Mouse (Mus musculus): ENCODE data around the gene Smad3. TPM values are rescaled to one million over a fixed set of nuclear protein-coding genes. Genes with fewer than 3 reads are reported as not detected.

The Smad3 gene
- 33.0 and 39.5 TPM in 2 replicates for polyA plus RNA-seq (2012; rRNA removed)

DNA sequence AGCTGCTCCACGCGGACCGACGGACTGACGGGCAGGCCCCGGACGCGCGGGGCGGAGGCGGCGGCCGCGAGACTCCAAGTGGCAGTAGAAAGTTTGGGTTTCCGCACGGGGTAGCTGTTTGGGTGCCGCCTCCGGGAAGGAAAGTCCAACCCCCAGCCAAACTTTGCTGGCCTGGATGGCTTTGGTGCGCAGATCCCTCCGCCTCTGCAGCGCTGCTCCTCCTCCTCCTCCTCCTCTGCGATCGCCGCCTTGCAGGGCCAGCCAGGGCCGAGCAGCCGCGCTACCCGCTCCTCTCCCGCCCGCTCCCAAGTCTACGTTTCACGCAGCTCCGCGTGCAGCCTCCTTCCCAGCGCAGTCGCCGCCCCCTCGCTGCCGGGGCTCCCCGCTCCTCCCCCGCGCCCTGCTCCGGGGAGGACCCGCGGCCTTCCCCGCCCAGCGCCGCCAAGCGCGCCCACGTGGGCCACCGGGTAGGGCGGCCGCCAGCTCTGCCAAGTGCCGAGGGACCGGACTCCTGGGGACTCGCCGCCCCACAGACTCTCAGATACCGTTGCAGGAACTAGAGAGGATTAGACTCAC, at the start of gene Smad3:
Gene Smad3, minus strand, starts transcription at position 130 of the 576 bp plus-strand sequence.

DNA sequence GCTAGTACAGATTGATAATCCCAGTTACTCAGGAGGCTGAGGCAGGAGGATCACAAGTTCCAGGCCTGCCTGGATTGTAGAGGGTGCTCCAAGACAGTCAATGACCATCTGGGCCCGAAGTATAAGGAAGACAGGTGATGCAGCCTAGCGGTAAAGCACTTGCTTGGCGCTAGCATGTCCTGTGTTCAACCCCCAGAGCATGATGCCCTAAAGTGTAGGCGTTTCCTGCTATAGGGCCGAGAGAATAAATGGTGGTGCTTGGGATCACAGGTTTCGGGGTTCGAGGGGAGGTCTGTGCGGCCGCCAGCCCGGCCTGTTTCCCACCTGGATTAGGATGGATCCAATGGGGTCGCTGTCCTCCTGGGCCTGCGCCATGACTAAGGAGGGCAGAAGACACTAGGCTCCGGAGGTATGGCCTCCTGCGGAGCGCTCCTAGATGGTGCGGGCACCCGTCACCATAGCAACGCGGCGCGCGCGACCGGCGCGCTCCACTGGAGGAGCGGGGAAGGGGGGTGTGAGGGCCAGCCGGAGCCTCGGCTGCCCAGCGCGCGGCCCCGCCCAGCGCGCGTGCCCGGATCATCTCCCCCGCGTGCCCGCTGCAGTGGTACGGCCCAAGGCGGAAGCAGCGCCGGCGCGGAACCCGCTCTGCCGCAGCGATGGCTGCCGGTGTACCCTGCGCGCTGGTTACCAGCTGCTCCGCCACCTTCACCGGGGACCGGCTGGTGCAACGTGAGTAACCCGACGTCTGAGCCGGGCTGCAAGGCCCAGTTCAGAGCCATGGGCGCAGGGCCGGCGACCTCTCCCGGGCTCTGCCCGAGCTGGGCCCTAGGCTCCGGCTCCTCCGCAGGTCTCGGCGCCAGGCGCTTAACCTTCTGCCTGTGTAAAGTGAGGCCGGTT, 155.5 kb downstream of the Smad3 start, which contains the start of the genes Iqch and Aagab:
Gene Iqch, minus strand, starts transcription at position 451 of the 897 bp plus-strand sequence.
Gene Aagab, plus strand, starts transcription at position 618 of the 897 bp plus-strand sequence.

Other genes starting within 250 kb of the Smad3 start
- gene Iqch, start 155.5 kb downstream of the Smad3 start, polyA plus RNA-seq (2012; rRNA removed), result 0.02 and 0.10 TPM in 2 replicates
- gene Aagab, start 155.3 kb downstream of the Smad3 start, polyA plus RNA-seq (2012; rRNA removed), result 20.6 and 40.4 TPM in 2 replicates

Data from central nervous system, embryonic 11.5 days (tissue).